In the genomic region with DNA sequence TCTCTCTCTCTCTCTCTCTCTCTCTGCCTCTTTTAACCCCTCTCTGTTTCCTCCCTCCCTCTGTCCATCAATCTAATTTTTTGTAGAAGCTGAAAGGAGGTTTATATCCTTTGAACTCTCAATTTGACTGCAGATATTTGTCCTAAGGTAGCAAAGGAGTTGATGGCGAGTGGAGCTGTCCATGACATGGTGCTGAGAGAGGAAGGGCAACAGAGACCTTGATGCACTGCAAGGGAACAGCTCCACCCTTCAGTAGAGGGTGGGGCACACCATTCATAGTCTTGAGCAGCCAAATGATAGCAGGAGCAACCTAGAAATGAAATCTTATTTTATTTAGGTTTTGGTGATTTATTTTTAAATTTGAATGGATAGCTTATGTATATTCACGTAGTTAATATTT, we compare ENCODE assay signal across 22 mouse cellular contexts. TPM values are rescaled to one million over a fixed set of nuclear protein-coding genes. Genes with fewer than 3 reads are reported as not detected.
DNase-seq lines count a peak whose midpoint lies in the region; ATAC-seq and TF ChIP-seq lines count a peak whose summit lies in the region.
"Had no signal": no experiment of that assay in that cellular context is flagged by ENCODE, and none has a peak within 500 bp of the region (broad histone marks: within the 10 kb centered on the region; RNA-seq: fewer than 3 reads in every experiment).

No protein-coding gene starts in this region.

- no peak for TF ChIP-seq CTCF in hindbrain, postnatal 0 days (IDR thresholded peaks at IDR 0.05; ENCODE audit: low read depth)

- no peaks in the 10 kb centered on the region for H3K4me1 ChIP-seq in limb, embryonic 11.5 days (ENCODE audit: control insufficient read depth, insufficient read depth, low read length)
- 0 out of 2 replicates have a peak, but pooled peaks cover 7% of the 10 kb centered on the region for H3K4me1 ChIP-seq in hindbrain, postnatal 0 days (ENCODE audit: insufficient read depth, low read length)
- H3K4me1 ChIP-seq: midbrain, embryonic 13.5 days had no signal

- DNase-seq in adrenal gland, postnatal 10 days: peak; percentile 28
- DNase-seq in adrenal gland, adult 18-20 months (ENCODE audit: low spot score in 2 of 2): no peak
- DNase-seq in 3T3-L1 (ENCODE audit: low read depth, low spot score) (peak; percentile 18), ZHBTc4 (ENCODE audit: low read depth, low spot score) (peak; percentile 53)
- DNase-seq in limb, embryonic 11.5 days (ENCODE audit: low spot score): peak; percentile 50
- DNase-seq in thymus, postnatal 25 days: no peak
- no peak for DNase-seq in thymus, postnatal 10 days (ENCODE audit: low spot score in 2 of 2)
- no peak for DNase-seq in hindbrain, postnatal 0 days (ENCODE audit: low spot score)
- DNase-seq: cerebellum, adult 11 months; cerebellum, postnatal 25 days; kidney, adult 11 months; liver; lung, adult 2 months had no signal

- H3K9ac ChIP-seq in limb, embryonic 11.5 days (ENCODE audit: low read length): no peak overlapping the region
- H3K9ac ChIP-seq in hindbrain, postnatal 0 days (replicated peaks; ENCODE audit: low read length): no peak overlapping the region
- H3K9ac ChIP-seq: embryonic facial prominence, embryonic 15.5 days; forebrain, embryonic 13.5 days; hindbrain, embryonic 15.5 days; midbrain, embryonic 13.5 days had no signal

- H3K9me3 ChIP-seq in limb, embryonic 11.5 days (ENCODE audit: control insufficient read depth, low read length): no peaks in the 10 kb centered on the region
- no peaks in the 10 kb centered on the region for H3K9me3 ChIP-seq in hindbrain, postnatal 0 days (ENCODE audit: low read length)
- H3K9me3 ChIP-seq: embryonic facial prominence, embryonic 15.5 days; forebrain, embryonic 13.5 days; hindbrain, embryonic 15.5 days; midbrain, embryonic 13.5 days had no signal

- no peaks in the 10 kb centered on the region for H3K36me3 ChIP-seq in limb, embryonic 11.5 days (ENCODE audit: control insufficient read depth, insufficient read depth, low read length)
- H3K36me3 ChIP-seq in hindbrain, postnatal 0 days (ENCODE audit: insufficient read depth, low read length): no peaks in the 10 kb centered on the region
- H3K36me3 ChIP-seq: embryonic facial prominence, embryonic 15.5 days; hindbrain, embryonic 15.5 days; midbrain, embryonic 13.5 days had no signal

- no peaks in the 10 kb centered on the region for H3K27me3 ChIP-seq in limb, embryonic 11.5 days (ENCODE audit: control insufficient read depth, insufficient read depth, low read length)
- no peaks in the 10 kb centered on the region for H3K27me3 ChIP-seq in hindbrain, postnatal 0 days (ENCODE audit: insufficient read depth, low read length)
- H3K27me3 ChIP-seq: embryonic facial prominence, embryonic 15.5 days; forebrain, embryonic 13.5 days; hindbrain, embryonic 15.5 days; midbrain, embryonic 13.5 days had no signal

- ATAC-seq in limb, embryonic 11.5 days (ENCODE audit: insufficient number of reproducible peaks, low FRiP score, low TSS enrichment, low read depth): no peak
- ATAC-seq in hindbrain, postnatal 0 days: no peak
- ATAC-seq: midbrain, embryonic 13.5 days had no signal

- no peak overlapping the region for H3K27ac ChIP-seq in limb, embryonic 11.5 days (replicated peaks; ENCODE audit: low read depth, low read length)
- no peak overlapping the region for H3K27ac ChIP-seq in hindbrain, postnatal 0 days
- H3K27ac ChIP-seq: embryonic facial prominence, embryonic 15.5 days; macrophage; midbrain, embryonic 13.5 days had no signal

- no peak overlapping the region for H3K4me3 ChIP-seq in limb, embryonic 11.5 days (ENCODE audit: low read depth, low read length)
- no peak overlapping the region for H3K4me3 ChIP-seq in hindbrain, postnatal 0 days (ENCODE audit: low read length)
- H3K4me3 ChIP-seq: embryonic facial prominence, embryonic 15.5 days; forebrain, embryonic 13.5 days; hindbrain, embryonic 15.5 days; midbrain, embryonic 13.5 days had no signal

- no peak overlapping the region for H3K4me2 ChIP-seq in limb, embryonic 11.5 days (ENCODE audit: low read depth, severe bottlenecking)
- no peak overlapping the region for H3K4me2 ChIP-seq in hindbrain, postnatal 0 days (ENCODE audit: low read depth, low read length)
- H3K4me2 ChIP-seq: embryonic facial prominence, embryonic 15.5 days; forebrain, embryonic 13.5 days; heart, embryonic 11.5 days; midbrain, embryonic 13.5 days had no signal

- WGBS in limb, embryonic 11.5 days: 57% methylated on average over 2 of the region's 2 CpGs
- 65% methylated on average over 2 of the region's 2 CpGs for WGBS in hindbrain, postnatal 0 days

RNA-seq across cellular contexts. Expression of gene Frmpd2, which starts 55.1 kb away (rescaled TPM):
- total RNA-seq in adrenal gland, postnatal 10 days (2021): not detected
- not detected for total RNA-seq in adrenal gland, adult 18-20 months (2021)
- 0.04 and 0.10 TPM in 2 replicates for polyA plus RNA-seq in limb, embryonic 11.5 days (2014; fragmentation: Nextera tagmentation; extraction: Ambion mirVana)
- 0.31 and 0.97 TPM in 2 replicates for total RNA-seq in hindbrain, postnatal 0 days (2014; rRNA removed)
- 0.13 and 0.44 TPM in 2 replicates for polyA plus RNA-seq in hindbrain, postnatal 0 days (2015; fragmentation: Nextera tagmentation; extraction: Ambion mirVana)
- total RNA-seq: gastrocnemius, postnatal 4 days; neutrophil, adult 5-6 weeks had no signal
- polyA plus RNA-seq: forebrain, embryonic 13.5 days; large intestine, adult 2 months; macrophage had no signal

Comparison
In these comparisons a context has a peak if more than half of its experiments do, and no peak if none do; other contexts are left out.
1. DNase-seq: peak in adrenal gland, postnatal 10 days (single experiment), 3T3-L1 (single experiment), ZHBTc4 (single experiment) and limb, embryonic 11.5 days (single experiment); none in adrenal gland, adult 18-20 months (0 of 2), thymus, postnatal 25 days (single experiment), thymus, postnatal 10 days (0 of 2) and hindbrain, postnatal 0 days (single experiment).